Mouse (Mus musculus): ENCODE data around the gene Ctsc. TPM values are rescaled to one million over a fixed set of nuclear protein-coding genes. Genes with fewer than 3 reads are reported as not detected.
A peak's percentile ranks its signal among the peaks of the same experiment; 100 is the strongest.
"Not testable (repeated sequence)": the region's sequence is repeated elsewhere in the genome, so short reads cannot be mapped to it uniquely, and the experiment has no call there.

The Ctsc gene
- polyA plus RNA-seq, 1 experiment = 10.6 TPM

GRCm38 (mm10) chr7:88243059-88243458, 34.8 kb upstream of the Ctsc start:
- Histone ChIP-seq H3ac (ENCODE audit: control insufficient read depth, insufficient read length) (no peak overlapping the region), H3K79me2 (ENCODE audit: control insufficient read depth, insufficient read depth) (no peaks in the 10 kb centered on the region), H3K4me2 (ENCODE audit: low read depth) (peak overlapping the region; percentile 23), H3K27me3 (ENCODE audit: control insufficient read depth, insufficient read depth, insufficient read length) (no peaks in the 10 kb centered on the region), H3K36me3 (ENCODE audit: control insufficient read depth, insufficient read depth) (no peaks in the 10 kb centered on the region), H3K4me3 (no peak overlapping the region)
- peak; percentile 48; the same call in 1 of the 2 replicates for TF ChIP-seq CEBPB (IDR thresholded peaks at IDR 0.05; ENCODE audit: insufficient read depth, poor library complexity, severe bottlenecking)
- no peak for TF ChIP-seq SRF (IDR thresholded peaks at IDR 0.05; ENCODE audit: control insufficient read depth, insufficient read length, low read depth)
- TF ChIP-seq POLR2A (IDR thresholded peaks at IDR 0.05; ENCODE audit: insufficient read length, low read depth) = no peak
- no peak for TF ChIP-seq POLR2AphosphoS2 (IDR thresholded peaks at IDR 0.05; ENCODE audit: insufficient read length, low read depth)
- TF ChIP-seq REST (IDR thresholded peaks at IDR 0.05; ENCODE audit: insufficient read depth, insufficient read length) = no peak

DNA sequence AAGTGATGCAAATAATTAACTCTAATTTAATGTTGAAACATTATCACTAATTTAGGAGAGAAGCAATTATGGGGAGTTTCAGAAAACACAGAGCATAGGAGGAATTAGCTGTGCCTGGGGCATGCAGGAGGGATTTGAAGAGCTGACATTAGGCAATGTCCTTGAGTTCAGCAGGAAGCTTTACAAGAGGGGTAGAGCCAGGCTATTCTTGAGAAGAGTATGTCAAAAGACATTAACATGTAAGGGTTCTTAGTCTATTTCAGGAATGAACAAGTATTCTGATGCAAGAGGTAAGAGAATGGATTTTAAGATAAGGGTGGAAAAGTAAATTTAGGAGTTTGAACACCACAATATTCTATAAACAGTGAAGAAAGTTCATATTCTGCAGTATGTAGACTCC, 33.4 kb upstream of the Ctsc start:
- Histone ChIP-seq H3K27me3 (ENCODE audit: control insufficient read depth, insufficient read depth, insufficient read length) (no peaks in the 10 kb centered on the region), H3K4me3 (no peak overlapping the region), H3K4me2 (ENCODE audit: low read depth) (no peak overlapping the region), H3ac (ENCODE audit: control insufficient read depth, insufficient read length) (no peak overlapping the region), H3K79me2 (ENCODE audit: control insufficient read depth, insufficient read depth) (no peaks in the 10 kb centered on the region), H3K36me3 (ENCODE audit: control insufficient read depth, insufficient read depth) (no peaks in the 10 kb centered on the region)
- TF ChIP-seq SRF (IDR thresholded peaks at IDR 0.05; ENCODE audit: control insufficient read depth, insufficient read length, low read depth) = no peak
- no peak for TF ChIP-seq MYOD1 (IDR thresholded peaks at IDR 0.05; ENCODE audit: control insufficient read depth in 1 of 3, insufficient read length in 2 of 3, low read depth in 2 of 3)

- H3K79me2 ChIP-seq (ENCODE audit: control insufficient read depth, insufficient read depth); H3K27me3 ChIP-seq (ENCODE audit: control insufficient read depth, insufficient read depth, insufficient read length); H3ac ChIP-seq (ENCODE audit: control insufficient read depth, insufficient read length); H3K36me3 ChIP-seq (ENCODE audit: control insufficient read depth, insufficient read depth); H3K4me3 ChIP-seq; H3K4me2 ChIP-seq (ENCODE audit: low read depth): not testable (repeated sequence)
Observed at GRCm38 (mm10) chr7:88250380-88250779, 27.5 kb upstream of the Ctsc start.

DNA sequence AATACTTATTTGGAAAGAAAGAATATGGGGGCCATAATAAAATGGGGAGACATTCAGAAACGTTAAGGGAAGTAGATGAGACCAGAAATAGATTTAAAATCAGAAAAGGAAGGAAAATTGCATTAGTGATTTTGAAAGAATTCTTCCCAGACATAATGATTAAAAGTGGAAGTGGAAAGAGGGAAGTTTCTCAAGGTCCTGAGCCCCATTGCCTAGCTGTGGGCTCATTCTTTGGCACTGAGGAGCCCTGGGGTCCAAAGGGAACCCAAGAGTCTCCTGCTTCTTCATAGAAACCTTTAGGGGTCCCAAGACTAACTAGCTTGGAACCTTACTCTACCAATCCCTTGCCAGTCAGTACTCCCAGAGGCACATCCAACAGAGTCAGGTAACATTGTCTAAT, 26.4 kb upstream of the Ctsc start:
- no peaks in the 10 kb centered on the region for H3K27me3 ChIP-seq (ENCODE audit: control insufficient read depth, insufficient read depth, insufficient read length)
- H3K4me3 ChIP-seq = no peak overlapping the region
- TF ChIP-seq CEBPB (IDR thresholded peaks at IDR 0.05; ENCODE audit: insufficient read depth, poor library complexity, severe bottlenecking) (no peak), TCF12 (IDR thresholded peaks at IDR 0.05; ENCODE audit: insufficient read depth, poor library complexity, severe bottlenecking) (no peak), MYOD1 (IDR thresholded peaks at IDR 0.05; ENCODE audit: control insufficient read depth in 1 of 3, insufficient read length in 2 of 3, low read depth in 2 of 3) (no peak), POLR2A (IDR thresholded peaks at IDR 0.05; ENCODE audit: insufficient read length, low read depth) (no peak), SRF (IDR thresholded peaks at IDR 0.05; ENCODE audit: control insufficient read depth, insufficient read length, low read depth) (no peak), E2F4 (IDR thresholded peaks at IDR 0.05; ENCODE audit: insufficient read depth) (no peak), TCF3 (IDR thresholded peaks at IDR 0.05; ENCODE audit: insufficient read length, low read depth) (no peak), MYOG (IDR thresholded peaks at IDR 0.05; ENCODE audit: control insufficient read depth in 1 of 3, insufficient read depth in 1 of 3, insufficient read length in 2 of 3, low read depth in 2 of 3) (no peak), REST (IDR thresholded peaks at IDR 0.05; ENCODE audit: insufficient read depth, insufficient read length) (no peak), POLR2AphosphoS2 (IDR thresholded peaks at IDR 0.05; ENCODE audit: insufficient read length, low read depth) (no peak), USF1 (IDR thresholded peaks at IDR 0.05; ENCODE audit: low read depth) (no peak), MAX (IDR thresholded peaks at IDR 0.05; ENCODE audit: low read depth) (no peak)
- H3K36me3 ChIP-seq (ENCODE audit: control insufficient read depth, insufficient read depth) = no peaks in the 10 kb centered on the region
- no peaks in the 10 kb centered on the region for H3K79me2 ChIP-seq (ENCODE audit: control insufficient read depth, insufficient read depth)
- no peak overlapping the region for H3ac ChIP-seq (ENCODE audit: control insufficient read depth, insufficient read length)
- H3K4me2 ChIP-seq (ENCODE audit: low read depth) = no peak overlapping the region

DNA sequence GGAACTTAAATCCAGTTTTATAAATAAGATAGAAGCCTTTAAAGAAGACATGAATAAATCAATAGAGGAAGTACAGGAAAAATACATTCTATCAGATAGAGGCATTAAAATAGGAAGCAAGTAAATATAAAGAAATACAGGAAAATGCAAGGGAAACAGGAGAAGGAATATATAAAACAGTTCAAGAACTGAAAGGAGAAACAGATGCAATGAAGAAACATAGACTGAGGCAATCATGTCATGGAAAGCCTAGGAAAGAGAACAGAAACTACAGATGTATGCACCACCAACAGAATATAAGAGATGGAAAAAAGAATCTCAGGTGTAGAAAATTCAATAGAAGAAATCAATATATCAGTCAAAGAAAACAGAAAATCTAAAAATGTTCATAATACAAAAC, 25.8 kb upstream of the Ctsc start:
- H3K36me3 ChIP-seq (ENCODE audit: control insufficient read depth, insufficient read depth) = no peaks in the 10 kb centered on the region
- no peak overlapping the region for H3ac ChIP-seq (ENCODE audit: control insufficient read depth, insufficient read length)

More for the DNA sequence above, 25.8 kb upstream of the Ctsc start:
- Histone ChIP-seq H3K27me3 (ENCODE audit: control insufficient read depth, insufficient read depth, insufficient read length) (no peaks in the 10 kb centered on the region), H3K79me2 (ENCODE audit: control insufficient read depth, insufficient read depth) (no peaks in the 10 kb centered on the region), H3K4me2 (ENCODE audit: low read depth) (no peak overlapping the region), H3K4me3 (no peak overlapping the region)
- TF ChIP-seq MAX (IDR thresholded peaks at IDR 0.05; ENCODE audit: low read depth) (no peak), SRF (IDR thresholded peaks at IDR 0.05; ENCODE audit: control insufficient read depth, insufficient read length, low read depth) (no peak), TCF3 (IDR thresholded peaks at IDR 0.05; ENCODE audit: insufficient read length, low read depth) (no peak), POLR2AphosphoS2 (IDR thresholded peaks at IDR 0.05; ENCODE audit: insufficient read length, low read depth) (no peak), MYOD1 (IDR thresholded peaks at IDR 0.05; ENCODE audit: control insufficient read depth in 1 of 3, insufficient read length in 2 of 3, low read depth in 2 of 3) (no peak), TCF12 (IDR thresholded peaks at IDR 0.05; ENCODE audit: insufficient read depth, poor library complexity, severe bottlenecking) (no peak), POLR2A (IDR thresholded peaks at IDR 0.05; ENCODE audit: insufficient read length, low read depth) (no peak), REST (IDR thresholded peaks at IDR 0.05; ENCODE audit: insufficient read depth, insufficient read length) (no peak), E2F4 (IDR thresholded peaks at IDR 0.05; ENCODE audit: insufficient read depth) (no peak), CEBPB (IDR thresholded peaks at IDR 0.05; ENCODE audit: insufficient read depth, poor library complexity, severe bottlenecking) (no peak), MYOG (IDR thresholded peaks at IDR 0.05; ENCODE audit: control insufficient read depth in 1 of 3, insufficient read depth in 1 of 3, insufficient read length in 2 of 3, low read depth in 2 of 3) (no peak), USF1 (IDR thresholded peaks at IDR 0.05; ENCODE audit: low read depth) (no peak)

Measured in myocyte (in vitro differentiated cells).